8 mouse cellular contexts compared by ENCODE assay signal in the genomic region with DNA sequence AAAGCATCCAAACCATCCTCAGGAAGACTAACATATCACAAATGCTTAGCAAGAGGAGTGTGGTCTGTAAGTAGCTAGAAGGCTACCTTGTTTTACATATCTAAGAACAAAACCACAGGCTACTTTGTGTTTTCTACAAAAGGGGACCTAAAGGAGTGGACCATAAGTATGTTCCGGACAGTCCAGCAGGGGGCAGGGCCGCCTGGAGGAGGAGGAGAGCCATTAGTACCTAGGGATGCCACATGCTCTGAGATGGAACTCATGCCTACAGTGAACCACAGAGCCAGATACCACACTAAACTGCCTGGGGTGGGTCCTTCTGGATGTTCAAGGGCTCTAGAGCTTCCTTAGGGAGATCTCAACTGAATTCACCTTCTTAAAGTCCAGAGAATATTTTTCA. TPM values are rescaled to one million over a fixed set of nuclear protein-coding genes. Genes with fewer than 3 reads are reported as not detected.
DNase-seq lines count a peak whose midpoint lies in the region; ATAC-seq lines count a peak whose summit lies in the region.
"Had no signal": no experiment of that assay in that cellular context is flagged by ENCODE, and none has a peak within 500 bp of the region (broad histone marks: within the 10 kb centered on the region; RNA-seq: fewer than 3 reads in every experiment).

No protein-coding gene starts in this region.

- no peaks in the 10 kb centered on the region for H3K27me3 ChIP-seq in midbrain, embryonic 10.5 days (ENCODE audit: low read depth, poor library complexity, severe bottlenecking)
- no peaks in the 10 kb centered on the region for H3K27me3 ChIP-seq in midbrain, embryonic 13.5 days
- H3K27me3 ChIP-seq in embryonic facial prominence, embryonic 14.5 days (replicated peaks; ENCODE audit: control insufficient read depth, insufficient read depth, low read length): no peaks in the 10 kb centered on the region
- no peaks in the 10 kb centered on the region for H3K27me3 ChIP-seq in liver, embryonic 16.5 days (ENCODE audit: control insufficient read depth, insufficient read depth, low read depth, low read length)

- H3K27ac ChIP-seq in midbrain, embryonic 10.5 days (replicated peaks): no peak overlapping the region
- no peak overlapping the region for H3K27ac ChIP-seq in midbrain, embryonic 13.5 days
- no peak overlapping the region for H3K27ac ChIP-seq in embryonic facial prominence, embryonic 14.5 days (replicated peaks; ENCODE audit: low read depth, low read length)
- no peak overlapping the region for H3K27ac ChIP-seq in liver, embryonic 16.5 days (ENCODE audit: low read length)

- H3K4me2 ChIP-seq in midbrain, embryonic 13.5 days (replicated peaks): no peak overlapping the region
- no peak overlapping the region for H3K4me2 ChIP-seq in embryonic facial prominence, embryonic 14.5 days (ENCODE audit: low read depth, low read length)
- no peak overlapping the region for H3K4me2 ChIP-seq in liver, embryonic 16.5 days (ENCODE audit: low read depth, low read length)

- WGBS in midbrain, embryonic 10.5 days: 39% methylated on average over 2 of the region's 2 CpGs
- 42% methylated on average over 2 of the region's 2 CpGs for WGBS in midbrain, embryonic 13.5 days
- WGBS in embryonic facial prominence, embryonic 14.5 days: 46% methylated on average over 2 of the region's 2 CpGs
- WGBS in liver, embryonic 16.5 days (ENCODE audit: insufficient replicate concordance): 58% methylated on average over 2 of the region's 2 CpGs

- H3K9ac ChIP-seq in midbrain, embryonic 13.5 days (replicated peaks): no peak overlapping the region
- no peak overlapping the region for H3K9ac ChIP-seq in embryonic facial prominence, embryonic 14.5 days (ENCODE audit: low read depth, low read length)
- no peak overlapping the region for H3K9ac ChIP-seq in liver, embryonic 16.5 days (ENCODE audit: low read depth, low read length)

- no peak overlapping the region for H3K4me3 ChIP-seq in midbrain, embryonic 10.5 days
- H3K4me3 ChIP-seq in midbrain, embryonic 13.5 days (replicated peaks): no peak overlapping the region
- H3K4me3 ChIP-seq in embryonic facial prominence, embryonic 14.5 days (ENCODE audit: low read depth, low read length): no peak overlapping the region
- no peak overlapping the region for H3K4me3 ChIP-seq in liver, embryonic 16.5 days (ENCODE audit: low read depth, low read length)
- H3K4me3 ChIP-seq: erythroblast, embryonic 14.5 days had no signal

- peaks cover 78% of the 10 kb centered on the region for H3K36me3 ChIP-seq in midbrain, embryonic 10.5 days
- peaks cover 83% of the 10 kb centered on the region for H3K36me3 ChIP-seq in midbrain, embryonic 13.5 days
- peaks cover 35% of the 10 kb centered on the region for H3K36me3 ChIP-seq in embryonic facial prominence, embryonic 14.5 days (ENCODE audit: control insufficient read depth, insufficient read depth, low read length)
- H3K36me3 ChIP-seq in liver, embryonic 16.5 days (ENCODE audit: control insufficient read depth, insufficient read depth): peaks cover 14% of the 10 kb centered on the region

- ATAC-seq in midbrain, embryonic 13.5 days: no peak
- ATAC-seq in embryonic facial prominence, embryonic 14.5 days (ENCODE audit: low read depth): no peak
- peak; percentile 45; the same call in 1 of the 2 replicates for ATAC-seq in liver, embryonic 16.5 days (ENCODE audit: low read depth)

- H3K4me1 ChIP-seq in midbrain, embryonic 10.5 days: peaks cover 27% of the 10 kb centered on the region
- H3K4me1 ChIP-seq in midbrain, embryonic 13.5 days (replicated peaks): peaks cover 10% of the 10 kb centered on the region
- no peaks in the 10 kb centered on the region for H3K4me1 ChIP-seq in embryonic facial prominence, embryonic 14.5 days (ENCODE audit: control insufficient read depth, insufficient read depth, low read length)
- no peaks in the 10 kb centered on the region; the same call in 1 of the 2 replicates for H3K4me1 ChIP-seq in liver, embryonic 16.5 days (ENCODE audit: control insufficient read depth, low read depth, low read length)

- DNase-seq in midbrain, embryonic 10.5 days (ENCODE audit: low spot score): peak; percentile 25
- DNase-seq in adipocyte (ENCODE audit: low spot score): peak; percentile 65
- DNase-seq in embryonic facial prominence, embryonic 14.5 days (ENCODE audit: low spot score): peak; percentile 12
- DNase-seq in layer of hippocampus, adult 9-10 months (ENCODE audit: low spot score): no peak
- no peak for DNase-seq in right cerebral cortex, adult 18-20 months

- H3K9me3 ChIP-seq in midbrain, embryonic 10.5 days (replicated peaks): no peaks in the 10 kb centered on the region
- no peaks in the 10 kb centered on the region for H3K9me3 ChIP-seq in midbrain, embryonic 13.5 days
- H3K9me3 ChIP-seq in embryonic facial prominence, embryonic 14.5 days (ENCODE audit: control insufficient read depth, low read length): no peaks in the 10 kb centered on the region
- H3K9me3 ChIP-seq in liver, embryonic 16.5 days (replicated peaks; ENCODE audit: control insufficient read depth, low read length): no peaks in the 10 kb centered on the region

RNA-seq across cellular contexts. Expression of gene Coq6, which starts 14.3 kb away (rescaled TPM):
- polyA plus RNA-seq in midbrain, embryonic 10.5 days (2016; fragmentation: Nextera tagmentation; extraction: Ambion mirVana): 47.6 and 49.9 TPM in 2 replicates
- 42.6 and 45.0 TPM in 2 replicates for polyA plus RNA-seq in midbrain, embryonic 13.5 days (2015; fragmentation: Nextera tagmentation; extraction: Ambion mirVana)
- polyA plus RNA-seq in embryonic facial prominence, embryonic 14.5 days (2014; fragmentation: Nextera tagmentation; extraction: Ambion mirVana): 34.0 and 41.1 TPM in 2 replicates
- polyA plus RNA-seq in liver, embryonic 16.5 days (2015; fragmentation: Nextera tagmentation; extraction: Ambion mirVana): 22.3 and 23.6 TPM in 2 replicates

RNA-seq across cellular contexts. Expression of gene Fam161b, which starts 14.4 kb away (rescaled TPM):
- polyA plus RNA-seq in midbrain, embryonic 10.5 days (2016; fragmentation: Nextera tagmentation; extraction: Ambion mirVana): 5.9 and 8.0 TPM in 2 replicates
- polyA plus RNA-seq in midbrain, embryonic 13.5 days (2015; fragmentation: Nextera tagmentation; extraction: Ambion mirVana): 17.7 and 20.6 TPM in 2 replicates
- 2.5 and 2.6 TPM in 2 replicates for polyA plus RNA-seq in embryonic facial prominence, embryonic 14.5 days (2014; fragmentation: Nextera tagmentation; extraction: Ambion mirVana)
- 1.0 and 1.3 TPM in 2 replicates for polyA plus RNA-seq in liver, embryonic 16.5 days (2015; fragmentation: Nextera tagmentation; extraction: Ambion mirVana)

RNA-seq across cellular contexts. Expression of gene Zfp410, which starts 30.5 kb away (rescaled TPM):
- 119 and 130 TPM in 2 replicates for polyA plus RNA-seq in midbrain, embryonic 10.5 days (2016; fragmentation: Nextera tagmentation; extraction: Ambion mirVana)
- 103 TPM in 2 replicates for polyA plus RNA-seq in midbrain, embryonic 13.5 days (2015; fragmentation: Nextera tagmentation; extraction: Ambion mirVana)
- 64.7 and 69.9 TPM in 2 replicates for polyA plus RNA-seq in embryonic facial prominence, embryonic 14.5 days (2014; fragmentation: Nextera tagmentation; extraction: Ambion mirVana)
- polyA plus RNA-seq in liver, embryonic 16.5 days (2015; fragmentation: Nextera tagmentation; extraction: Ambion mirVana): 32.3 and 36.2 TPM in 2 replicates

Comparison
In these comparisons a context has a peak if more than half of its experiments do, and no peak if none do; other contexts are left out.
1. DNase-seq: peak in midbrain, embryonic 10.5 days (single experiment), adipocyte (single experiment) and embryonic facial prominence, embryonic 14.5 days (single experiment); none in layer of hippocampus, adult 9-10 months (single experiment) and right cerebral cortex, adult 18-20 months (single experiment).